Mouse (Mus musculus): ENCODE measurements around the gene Drg1.
"Not testable (repeated sequence)": the region's sequence is repeated elsewhere in the genome, so short reads cannot be mapped to it uniquely, and the experiment has no call there.

DNA sequence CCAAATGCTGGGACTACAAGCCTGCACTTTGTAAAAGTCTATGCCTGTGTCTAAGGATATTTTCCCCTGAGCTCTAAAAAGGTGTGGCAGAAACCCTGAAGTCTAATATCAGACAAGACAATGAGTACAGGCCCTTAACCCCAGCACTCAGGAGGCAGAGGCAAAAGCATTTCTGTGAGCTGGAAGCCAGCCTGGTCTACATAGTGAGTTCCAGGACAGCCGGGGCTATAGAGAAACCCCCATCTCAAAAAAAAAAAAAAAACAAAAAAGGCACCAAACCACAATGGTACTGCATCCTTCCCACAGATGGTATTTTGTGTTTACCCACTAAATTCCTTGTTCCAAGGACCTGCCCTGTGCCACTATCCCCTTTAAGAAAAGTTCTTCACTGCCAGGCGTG is 127.9 kb downstream of the Drg1 start:
- not testable (repeated sequence) for TF ChIP-seq CTCF (conservative IDR thresholded peaks at IDR 0.05; ENCODE audit: low read length); NANOG (IDR thresholded peaks at IDR 0.05; ENCODE audit: borderline replicate concordance, low read length)

All from E14TG2a.4 (cell line).